Mouse (Mus musculus) forebrain, embryonic 15.5 days (tissue): ENCODE results near the gene Kcnh8. TPM values are rescaled to one million over a fixed set of nuclear protein-coding genes. Genes with fewer than 3 reads are reported as not detected.

Experiments used
- ATAC-seq: fragments of 200-750 bp; cut with Nextera tagmentation; replicated peaks from 2 replicates; pipeline ENCODE4 v1.8.0; 2017; ENCODE audit warnings: mild to moderate bottlenecking, moderate TSS enrichment, moderate library complexity
- H3K27ac ChIP-seq: fragments of 300-500 bp; sonication (generic); replicated peaks from 2 replicates; pipeline ENCODE4 v1.5.1; 2015; ENCODE audit warnings: mild to moderate bottlenecking, inconsistent platforms
- H3K27me3 ChIP-seq: fragments of 300-500 bp; sonication (generic); 2 replicates; pipeline ENCODE4 v1.6.1; 2015; ENCODE audit warnings: inconsistent platforms
- H3K36me3 ChIP-seq: fragments of 300-500 bp; sonication (generic); 2 replicates; pipeline ENCODE4 v1.6.1; 2015; ENCODE audit warnings: mild to moderate bottlenecking, inconsistent platforms
- H3K4me1 ChIP-seq: fragments of 300-500 bp; sonication (generic); 2 replicates; pipeline ENCODE4 v1.6.1; 2015; ENCODE audit warnings: inconsistent platforms
- H3K4me2 ChIP-seq: fragments of 300-500 bp; sonication (generic); replicated peaks from 2 replicates; pipeline ENCODE4 v1.6.1; 2015; ENCODE audit warnings: mild to moderate bottlenecking, inconsistent platforms
- H3K4me3 ChIP-seq: fragments of 300-500 bp; sonication (generic); 2 replicates; pipeline ENCODE4 v1.5.1; 2015; ENCODE audit warnings: mild to moderate bottlenecking, inconsistent platforms
- H3K9ac ChIP-seq: fragments of 300-500 bp; sonication (generic); replicated peaks from 2 replicates; pipeline ENCODE4 v1.6.1; 2015; ENCODE audit warnings: mild to moderate bottlenecking, inconsistent platforms
- H3K9me3 ChIP-seq: fragments of 300-500 bp; sonication (generic); 2 replicates; pipeline ENCODE4 v1.6.1; 2016; ENCODE audit warnings: inconsistent platforms
- WGBS: fragments of 180-500 bp; shearing (Covaris S2); methylation state at CpG from one replicate; pipeline ENCODE4 v1.1.7; 2015; ENCODE audit warnings: mixed read lengths; 5-methylcytosine and 5-hydroxymethylcytosine counted together
- polyA plus RNA-seq: library from polyadenylated mRNA; unstranded; fragments of >200 nt; fragmentation: Nextera tagmentation; extraction: Ambion mirVana; gene quantifications from 2 replicates; pipeline ENCODE4 v1.2.1, GENCODE M21; 2015

Kcnh8 gene
- polyA plus RNA-seq, 1 experiment from 2014 or later = 4.1 TPM

- Histone ChIP-seq H3K4me3 (no peak overlapping the region), H3K27ac (no peak overlapping the region), H3K9ac (no peak overlapping the region), H3K27me3 (no peaks in the 10 kb centered on the region), H3K9me3 (no peaks in the 10 kb centered on the region), H3K36me3 (no peaks in the 10 kb centered on the region), H3K4me1 (no peaks in the 10 kb centered on the region), H3K4me2 (no peak overlapping the region)
- ATAC-seq = no peak
Observed at GRCm38 (mm10) chr17:52649186-52649585, 46.7 kb downstream of the Kcnh8 start.

GRCm38 (mm10) chr17:52691988-52692387 is 89.5 kb downstream of the Kcnh8 start:
- Histone ChIP-seq H3K9me3 (no peaks in the 10 kb centered on the region), H3K9ac (no peak overlapping the region), H3K4me2 (no peak overlapping the region), H3K36me3 (no peaks in the 10 kb centered on the region), H3K27me3 (no peaks in the 10 kb centered on the region), H3K27ac (no peak overlapping the region), H3K4me1 (no peaks in the 10 kb centered on the region), H3K4me3 (no peak overlapping the region)
- no peak for ATAC-seq

- no peaks in the 10 kb centered on the region for H3K4me1 ChIP-seq
- no peak overlapping the region for H3K4me3 ChIP-seq
- H3K27ac ChIP-seq = no peak overlapping the region
- H3K9me3 ChIP-seq = no peaks in the 10 kb centered on the region
- no peaks in the 10 kb centered on the region for H3K36me3 ChIP-seq
- 67% methylated on average over 3 of the region's 3 CpGs for WGBS
- H3K9ac ChIP-seq = no peak overlapping the region
- H3K27me3 ChIP-seq = no peaks in the 10 kb centered on the region
- H3K4me2 ChIP-seq = no peak overlapping the region
- peak; percentile 57; the same call in 1 of the 2 replicates for ATAC-seq
Observed at GRCm38 (mm10) chr17:52701944-52702343, 99.4 kb downstream of the Kcnh8 start.

GRCm38 (mm10) chr17:52712319-52712718 is 109.8 kb downstream of the Kcnh8 start:
- no peak overlapping the region for H3K4me3 ChIP-seq
- peaks cover 3% of the 10 kb centered on the region; the same call in 1 of the 2 replicates for H3K4me1 ChIP-seq
- no peaks in the 10 kb centered on the region for H3K9me3 ChIP-seq
- no peaks in the 10 kb centered on the region for H3K36me3 ChIP-seq
- ATAC-seq = no peak
- no peak overlapping the region for H3K27ac ChIP-seq
- H3K27me3 ChIP-seq = no peaks in the 10 kb centered on the region
- H3K4me2 ChIP-seq = no peak overlapping the region
- WGBS = 7% methylated on average over 1 of the region's 1 CpGs
- H3K9ac ChIP-seq = no peak overlapping the region

- Histone ChIP-seq H3K9ac (no peak overlapping the region), H3K27me3 (no peaks in the 10 kb centered on the region), H3K27ac (no peak overlapping the region), H3K4me3 (no peak overlapping the region), H3K4me1 (no peaks in the 10 kb centered on the region), H3K36me3 (no peaks in the 10 kb centered on the region), H3K9me3 (no peaks in the 10 kb centered on the region), H3K4me2 (no peak overlapping the region)
- ATAC-seq = no peak
- 80% methylated on average over 3 of the region's 3 CpGs for WGBS
Observed at GRCm38 (mm10) chr17:52722214-52722613, 119.7 kb downstream of the Kcnh8 start.

GRCm38 (mm10) chr17:52728806-52729205 is 126.3 kb downstream of the Kcnh8 start:
- Histone ChIP-seq H3K9me3 (no peaks in the 10 kb centered on the region), H3K4me1 (no peaks in the 10 kb centered on the region), H3K4me3 (no peak overlapping the region), H3K36me3 (no peaks in the 10 kb centered on the region), H3K27me3 (no peaks in the 10 kb centered on the region), H3K9ac (no peak overlapping the region), H3K27ac (no peak overlapping the region), H3K4me2 (no peak overlapping the region)
- ATAC-seq = no peak
- WGBS = 75% methylated on average over 2 of the region's 2 CpGs

- Histone ChIP-seq H3K27me3 (no peaks in the 10 kb centered on the region), H3K4me2 (no peak overlapping the region), H3K4me3 (no peak overlapping the region), H3K9me3 (no peaks in the 10 kb centered on the region), H3K4me1 (no peaks in the 10 kb centered on the region), H3K9ac (no peak overlapping the region), H3K27ac (no peak overlapping the region), H3K36me3 (no peaks in the 10 kb centered on the region)
- ATAC-seq = no peak
Observed at GRCm38 (mm10) chr17:52738436-52738835, 135.9 kb downstream of the Kcnh8 start.

GRCm38 (mm10) chr17:52788151-52788550 is 185.6 kb downstream of the Kcnh8 start:
- no peaks in the 10 kb centered on the region for H3K4me1 ChIP-seq
- no peak for ATAC-seq
- H3K4me3 ChIP-seq = no peak overlapping the region
- H3K9ac ChIP-seq = no peak overlapping the region
- no peaks in the 10 kb centered on the region for H3K36me3 ChIP-seq
- H3K9me3 ChIP-seq = no peaks in the 10 kb centered on the region
- H3K27ac ChIP-seq = no peak overlapping the region
- no peak overlapping the region for H3K4me2 ChIP-seq
- 63% methylated on average over 3 of the region's 3 CpGs for WGBS
- no peaks in the 10 kb centered on the region for H3K27me3 ChIP-seq

GRCm38 (mm10) chr17:52804463-52804862 is 202.0 kb downstream of the Kcnh8 start:
- no peaks in the 10 kb centered on the region for H3K9me3 ChIP-seq
- ATAC-seq = no peak
- H3K27ac ChIP-seq = no peak overlapping the region
- no peaks in the 10 kb centered on the region for H3K27me3 ChIP-seq
- no peak overlapping the region for H3K4me3 ChIP-seq
- no peak overlapping the region for H3K4me2 ChIP-seq
- no peak overlapping the region for H3K9ac ChIP-seq
- WGBS = 61% methylated on average over 6 of the region's 6 CpGs
- no peaks in the 10 kb centered on the region for H3K36me3 ChIP-seq
- H3K4me1 ChIP-seq = no peaks in the 10 kb centered on the region

- 30% methylated on average over 1 of the region's 1 CpGs for WGBS
- no peaks in the 10 kb centered on the region for H3K27me3 ChIP-seq
- no peak overlapping the region for H3K27ac ChIP-seq
- no peak for ATAC-seq
- H3K36me3 ChIP-seq = no peaks in the 10 kb centered on the region
- H3K4me3 ChIP-seq = no peak overlapping the region
- H3K9me3 ChIP-seq = no peaks in the 10 kb centered on the region
- H3K4me1 ChIP-seq = no peaks in the 10 kb centered on the region
- H3K4me2 ChIP-seq = no peak overlapping the region
- no peak overlapping the region for H3K9ac ChIP-seq
Observed at GRCm38 (mm10) chr17:52810773-52811172, 208.3 kb downstream of the Kcnh8 start.

GRCm38 (mm10) chr17:52819007-52819406 is 216.5 kb downstream of the Kcnh8 start:
- no peaks in the 10 kb centered on the region for H3K9me3 ChIP-seq
- H3K27ac ChIP-seq = no peak overlapping the region
- H3K27me3 ChIP-seq = no peaks in the 10 kb centered on the region
- no peak for ATAC-seq
- no peaks in the 10 kb centered on the region for H3K4me1 ChIP-seq
- H3K4me3 ChIP-seq = no peak overlapping the region
- no peaks in the 10 kb centered on the region for H3K36me3 ChIP-seq
- H3K4me2 ChIP-seq = no peak overlapping the region
- 76% methylated on average over 1 of the region's 1 CpGs for WGBS
- no peak overlapping the region for H3K9ac ChIP-seq

GRCm38 (mm10) chr17:52829678-52830077 is 227.2 kb downstream of the Kcnh8 start:
- Histone ChIP-seq H3K4me2 (no peak overlapping the region), H3K4me3 (no peak overlapping the region), H3K4me1 (no peaks in the 10 kb centered on the region), H3K27ac (no peak overlapping the region), H3K36me3 (no peaks in the 10 kb centered on the region), H3K9me3 (no peaks in the 10 kb centered on the region), H3K9ac (no peak overlapping the region), H3K27me3 (no peaks in the 10 kb centered on the region)
- no peak for ATAC-seq
- WGBS = 94% methylated on average over 4 of the region's 4 CpGs

- WGBS = 81% methylated on average over 3 of the region's 3 CpGs
- Histone ChIP-seq H3K27ac (no peak overlapping the region), H3K9me3 (no peaks in the 10 kb centered on the region), H3K9ac (no peak overlapping the region), H3K27me3 (no peaks in the 10 kb centered on the region), H3K36me3 (no peaks in the 10 kb centered on the region), H3K4me2 (no peak overlapping the region), H3K4me1 (no peaks in the 10 kb centered on the region), H3K4me3 (no peak overlapping the region)
- ATAC-seq = 0 out of 2 replicates have a peak, but pooled peaks have one; percentile 29
Observed at GRCm38 (mm10) chr17:52873195-52873594, 270.7 kb downstream of the Kcnh8 start.
